Mouse (Mus musculus): ENCODE results near the gene Fgfr2.

The Fgfr2 gene

GRCm38 (mm10) chr7:130578607-130579006, 2544.5 kb downstream of the Fgfr2 start:
- no peak for DNase-seq (ENCODE audit: low read depth, low spot score)

GRCm38 (mm10) chr7:130578066-130578465, 2545.1 kb downstream of the Fgfr2 start:
- no peak for DNase-seq (ENCODE audit: low read depth, low spot score)

GRCm38 (mm10) chr7:130577388-130578003, 2545.7 kb downstream of the Fgfr2 start, which contains the start of gene Tacc2:
Gene Tacc2, plus strand, starts transcription at chr7:130577438.
- DNase-seq (ENCODE audit: low read depth, low spot score) = no peak

- no peak for DNase-seq (ENCODE audit: low read depth, low spot score)
Observed at GRCm38 (mm10) chr7:130576981-130577380, 2546.2 kb downstream of the Fgfr2 start.

GRCm38 (mm10) chr7:130574211-130574991, 2548.7 kb downstream of the Fgfr2 start:
- no peak for DNase-seq (ENCODE audit: low read depth, low spot score)

GRCm38 (mm10) chr7:130573746-130574145, 2549.4 kb downstream of the Fgfr2 start:
- no peak for DNase-seq (ENCODE audit: low read depth, low spot score)

- DNase-seq (ENCODE audit: low read depth, low spot score) = no peak
Observed at GRCm38 (mm10) chr7:130572821-130573220, 2550.3 kb downstream of the Fgfr2 start, which contains the start of gene Nsmce4a. Gene Nsmce4a, minus strand, starts transcription at chr7:130573118.

- DNase-seq (ENCODE audit: low read depth, low spot score) = no peak
Observed at GRCm38 (mm10) chr7:130570472-130570871, 2552.7 kb downstream of the Fgfr2 start.

- no peak for DNase-seq (ENCODE audit: low read depth, low spot score)
Observed at GRCm38 (mm10) chr7:130568783-130569436, 2554.2 kb downstream of the Fgfr2 start.

- no peak for DNase-seq (ENCODE audit: low read depth, low spot score)
Observed at GRCm38 (mm10) chr7:130564596-130564995, 2558.6 kb downstream of the Fgfr2 start.

GRCm38 (mm10) chr7:130563880-130564279, 2559.3 kb downstream of the Fgfr2 start:
- DNase-seq (ENCODE audit: low read depth, low spot score) = no peak

GRCm38 (mm10) chr7:130563276-130563675, 2559.9 kb downstream of the Fgfr2 start:
- no peak for DNase-seq (ENCODE audit: low read depth, low spot score)

GRCm38 (mm10) chr7:130560933-130561332, 2562.2 kb downstream of the Fgfr2 start:
- DNase-seq (ENCODE audit: low read depth, low spot score) = no peak

- DNase-seq (ENCODE audit: low read depth, low spot score) = no peak
Observed at GRCm38 (mm10) chr7:130558592-130558991, 2564.6 kb downstream of the Fgfr2 start.

- no peak for DNase-seq (ENCODE audit: low read depth, low spot score)
Observed at GRCm38 (mm10) chr7:130555597-130555996, 2567.6 kb downstream of the Fgfr2 start.

- DNase-seq (ENCODE audit: low read depth, low spot score) = no peak
Observed at GRCm38 (mm10) chr7:130553321-130553720, 2569.8 kb downstream of the Fgfr2 start.

GRCm38 (mm10) chr7:130552780-130553179, 2570.4 kb downstream of the Fgfr2 start:
- DNase-seq (ENCODE audit: low read depth, low spot score) = no peak

GRCm38 (mm10) chr7:130547635-130548175, 2575.4 kb downstream of the Fgfr2 start:
- DNase-seq (ENCODE audit: low read depth, low spot score) = no peak

- peak; percentile 88 for DNase-seq (ENCODE audit: low read depth, low spot score)
Observed at GRCm38 (mm10) chr7:130546791-130547484, 2576.2 kb downstream of the Fgfr2 start.

GRCm38 (mm10) chr7:130546421-130546790, 2576.7 kb downstream of the Fgfr2 start:
- no peak for DNase-seq (ENCODE audit: low read depth, low spot score)

GRCm38 (mm10) chr7:130545893-130546292, 2577.3 kb downstream of the Fgfr2 start:
- DNase-seq (ENCODE audit: low read depth, low spot score) = no peak

- no peak for DNase-seq (ENCODE audit: low read depth, low spot score)
Observed at GRCm38 (mm10) chr7:130545401-130545800, 2577.7 kb downstream of the Fgfr2 start.
